Mouse (Mus musculus) MEL (cell line): ENCODE data around the gene Pakap. TPM values are rescaled to one million over a fixed set of nuclear protein-coding genes. Genes with fewer than 3 reads are reported as not detected.

ENCODE experiments used
- DNase-seq: peaks from one replicate; pipeline ENCODE4 v3.0.0; 2011; ENCODE audit warnings: low read depth, low spot score
- H3K27ac ChIP-seq: 2 replicates; pipeline ENCODE4 v1.5.1; 2012; ENCODE audit warnings: low read depth, mild to moderate bottlenecking, control low read depth, low read length, moderate library complexity; ENCODE audit not compliant: control insufficient read depth
- H3K27me3 ChIP-seq, 2 experiments: fragments of 150-350 bp in 1 of 2; sonication (generic) in 1 of 2; 2 replicates each; pipeline ENCODE4 v1.6.1; 2012; ENCODE audit warnings: low read length in 2 of 2, mild to moderate bottlenecking in 2 of 2, improper control_type of control experiment in 1 of 2, moderate library complexity in 1 of 2; ENCODE audit not compliant: insufficient read depth in 2 of 2, control insufficient read depth in 1 of 2
- H3K36me3 ChIP-seq, 2 experiments: 2 replicates each; pipeline ENCODE4 v1.6.1; 2012 to 2014; ENCODE audit warnings: low read length in 2 of 2, improper control_type of control experiment in 1 of 2, inconsistent platforms in 1 of 2, mild to moderate bottlenecking in 1 of 2; ENCODE audit not compliant: insufficient read depth in 2 of 2, control insufficient read depth in 1 of 2
- H3K4me1 ChIP-seq, 2 experiments: fragments of 150-350 bp in 1 of 2; sonication (generic) in 1 of 2; 2 replicates each; pipeline ENCODE4 v1.6.1; 2012; ENCODE audit warnings: low read length in 2 of 2, improper control_type of control experiment in 1 of 2, mild to moderate bottlenecking in 1 of 2; ENCODE audit not compliant: insufficient read depth in 2 of 2, control insufficient read depth in 1 of 2
- H3K4me3 ChIP-seq, 2 experiments: fragments of 150-350 bp in 1 of 2; sonication (generic) in 1 of 2; 2 replicates each; pipeline ENCODE4 v1.5.1; 2012; ENCODE audit warnings: low read depth in 2 of 2, low read length in 2 of 2, mild to moderate bottlenecking in 2 of 2, moderate library complexity in 2 of 2, control low read depth in 1 of 2, improper control_type of control experiment in 1 of 2; ENCODE audit not compliant: control insufficient read depth in 1 of 2, insufficient read depth in 1 of 2
- H3K79me2 ChIP-seq: 2 replicates; pipeline ENCODE4 v1.6.1; 2012; ENCODE audit warnings: mild to moderate bottlenecking, low read length, moderate library complexity; ENCODE audit not compliant: control insufficient read depth, poor library complexity, insufficient read depth
- H3K9ac ChIP-seq: 2 replicates; pipeline ENCODE4 v1.6.1; 2012; ENCODE audit warnings: low read depth, mild to moderate bottlenecking, control low read depth, low read length, moderate library complexity; ENCODE audit not compliant: control insufficient read depth, poor library complexity, severe bottlenecking
- H3K9me3 ChIP-seq: fragments of 150-350 bp; sonication (generic); replicated peaks from 2 replicates; pipeline ENCODE4 v1.6.1; 2012; ENCODE audit warnings: mild to moderate bottlenecking, low read length, improper control_type of control experiment, moderate library complexity; ENCODE audit not compliant: insufficient read depth
- CTCF ChIP-seq, 3 experiments: IDR thresholded peaks in 2 of 3; conservative IDR thresholded peaks in 1 of 3; 2 replicates each; pipeline ENCODE4 v1.5.1; 2011 to 2012; ENCODE audit warnings: low read length in 3 of 3, low read depth in 2 of 3, mild to moderate bottlenecking in 2 of 3, improper control_type of control experiment in 1 of 3, inconsistent platforms in 1 of 3, mixed read lengths in 1 of 3, moderate library complexity in 1 of 3; ENCODE audit not compliant: control insufficient read depth in 1 of 3, insufficient read depth in 1 of 3, poor library complexity in 1 of 3, severe bottlenecking in 1 of 3
- E2F4 ChIP-seq: IDR thresholded peaks from 2 replicates; pipeline ENCODE4 v1.6.1; 2011; ENCODE audit warnings: low read depth, low read length, improper control_type of control experiment, borderline replicate concordance
- GATA1 ChIP-seq: IDR thresholded peaks from 2 replicates; pipeline ENCODE4 v1.6.1; 2011; ENCODE audit warnings: low read depth, low read length, improper control_type of control experiment
- JUND ChIP-seq: IDR thresholded peaks from 2 replicates; pipeline ENCODE4 v1.6.1; 2011; ENCODE audit warnings: low read depth, mild to moderate bottlenecking, improper control_type of control experiment, low read length
- MEF2A ChIP-seq: IDR thresholded peaks from 2 replicates; pipeline ENCODE4 v1.6.1; 2014; ENCODE audit warnings: low read depth, mild to moderate bottlenecking, inconsistent platforms, low read length, improper control_type of control experiment; ENCODE audit not compliant: poor library complexity, insufficient replicate concordance, severe bottlenecking; ENCODE audit errors: extremely low read depth
- MYC ChIP-seq: IDR thresholded peaks from 2 replicates; pipeline ENCODE4 v1.6.1; 2011; ENCODE audit warnings: low read depth, mild to moderate bottlenecking, low read length, improper control_type of control experiment, moderate library complexity
- NRF1 ChIP-seq: IDR thresholded peaks from 2 replicates; pipeline ENCODE4 v1.6.1; 2014; ENCODE audit warnings: low read depth, mild to moderate bottlenecking, inconsistent platforms, low read length, improper control_type of control experiment, moderate library complexity; ENCODE audit not compliant: poor library complexity, insufficient read depth, severe bottlenecking
- RAD21 ChIP-seq: IDR thresholded peaks from 2 replicates; pipeline ENCODE4 v1.6.1; 2011; ENCODE audit warnings: mild to moderate bottlenecking, low read depth, low read length, improper control_type of control experiment
- SMC3 ChIP-seq: IDR thresholded peaks from 2 replicates; pipeline ENCODE4 v1.6.1; 2011; ENCODE audit warnings: low read depth, low read length, improper control_type of control experiment
- TCF12 ChIP-seq: IDR thresholded peaks from 2 replicates; pipeline ENCODE4 v1.6.1; 2014; ENCODE audit warnings: low read depth, mild to moderate bottlenecking, inconsistent platforms, low read length, improper control_type of control experiment, moderate library complexity
- UBTF ChIP-seq: IDR thresholded peaks from 2 replicates; pipeline ENCODE4 v1.6.1; 2012; ENCODE audit warnings: low read depth, mild to moderate bottlenecking, inconsistent platforms, low read length, improper control_type of control experiment, moderate library complexity, borderline replicate concordance; ENCODE audit not compliant: insufficient read depth
- ZC3H11A ChIP-seq: IDR thresholded peaks from 2 replicates; pipeline ENCODE4 v1.6.1; 2012; ENCODE audit warnings: low read depth, mild to moderate bottlenecking, inconsistent platforms, low read length, improper control_type of control experiment
- polyA plus RNA-seq, 2 experiments: library from polyadenylated mRNA; stranded (reverse) in 1 of 2; unstranded in 1 of 2; fragments of >175 nt in 1 of 2; fragments of >200 nt in 1 of 2; gene quantifications; 2 replicates each; pipeline versions ENCODE4 v1.2.1 to v1.2.4; 2012; ENCODE audit warnings: low replicate concordance in 2 of 2, low read depth in 1 of 2; ENCODE audit not compliant: insufficient read length in 2 of 2, insufficient read depth in 1 of 2, missing spikeins in 1 of 2
- total RNA-seq: library from RNA; depleted of rRNA; stranded (reverse); fragments of 300-350 nt; gene quantifications from 2 replicates; pipeline ENCODE4 v1.2.3, GENCODE M21; 2012

Gene Pakap
- total and polyA plus RNA-seq, 3 experiments: not detected

- Histone ChIP-seq H3K27ac (no peak overlapping the region), H3K27me3 (no peaks in the 10 kb centered on the region; a peak in 1 of 4 replicates), H3K36me3 (no peaks in the 10 kb centered on the region), H3K9ac (no peak overlapping the region), H3K9me3 (no peaks in the 10 kb centered on the region), H3K79me2 (no peaks in the 10 kb centered on the region), H3K4me3 (no peak overlapping the region), H3K4me1 (no peaks in the 10 kb centered on the region)
- no peak for DNase-seq
- TF ChIP-seq MYC: no peak
- no peak for TF ChIP-seq TCF12
- TF ChIP-seq NRF1: no peak
- TF ChIP-seq MEF2A: no peak
- no peak for TF ChIP-seq JUND
Observed at GRCm38 (mm10) chr4:57672541-57672940, 104.6 kb downstream of the Pakap start.

DNA sequence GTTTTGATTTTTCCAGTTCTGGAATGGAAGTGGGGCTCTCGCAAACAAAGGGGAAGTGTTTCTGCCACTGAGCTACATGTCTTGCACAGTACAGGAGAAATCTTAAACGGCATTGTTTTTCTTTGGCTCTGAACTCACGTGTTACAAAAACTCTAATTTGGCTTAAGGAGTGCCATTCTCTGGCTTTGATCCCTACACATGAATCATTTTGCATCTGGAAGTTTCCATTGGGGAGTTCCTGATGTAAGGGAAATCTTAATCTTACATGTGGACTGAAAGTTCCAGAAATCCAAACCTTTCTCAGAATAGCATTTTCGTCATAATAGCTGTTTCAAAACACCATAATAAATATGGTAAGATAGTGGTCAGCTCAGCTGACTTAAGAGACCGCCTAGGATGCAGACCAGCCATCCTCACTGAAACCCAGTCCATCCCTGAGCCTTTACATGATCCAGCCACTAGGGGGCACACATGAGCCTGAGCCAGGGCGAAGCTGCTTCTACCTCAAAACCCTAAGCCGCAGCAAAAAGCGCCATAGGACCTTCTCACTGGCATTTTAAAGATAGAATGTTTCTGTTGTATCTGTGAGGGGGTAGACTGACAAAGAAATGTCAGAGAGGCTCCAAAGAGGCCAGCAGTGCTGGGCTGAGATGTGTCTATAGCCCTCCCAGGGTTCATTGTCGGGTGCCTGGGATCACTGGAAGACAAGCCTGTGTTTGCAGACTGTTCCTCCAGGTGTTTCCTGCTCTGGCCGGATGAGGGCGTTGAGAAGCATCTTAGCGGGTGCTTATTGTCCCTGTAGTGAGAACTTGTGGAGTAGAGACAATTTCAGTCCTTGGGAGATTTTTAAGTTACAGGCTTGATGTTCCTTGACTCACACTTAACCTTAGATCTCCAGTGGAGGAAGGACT lies 105.3 kb downstream of the Pakap start:
- Histone ChIP-seq H3K36me3 (no peaks in the 10 kb centered on the region), H3K27me3 (no peaks in the 10 kb centered on the region), H3K4me1 (no peaks in the 10 kb centered on the region), H3K4me3 (peak overlapping the region; percentile 18 to 25; a peak in 1 of 4 replicates), H3K27ac (no peak overlapping the region), H3K9me3 (no peaks in the 10 kb centered on the region), H3K9ac (no peak overlapping the region), H3K79me2 (no peaks in the 10 kb centered on the region)
- TF ChIP-seq MYC (0 out of 2 replicates have a peak, but pooled peaks have one; percentile 23), E2F4 (no peak), GATA1 (no peak), ZC3H11A (peak; percentile 87), CTCF (IDR thresholded peaks at IDR 0.05 in 2 of 3, conservative IDR thresholded peaks at IDR 0.05 in 1 of 3; ENCODE audit: control insufficient read depth in 1 of 3, insufficient read depth in 1 of 3, low read depth in 2 of 3, low read length in 3 of 3, poor library complexity in 1 of 3, severe bottlenecking in 1 of 3) (peak; percentile 86 to 94 (median 87)), UBTF (no peak), RAD21 (peak; percentile 76), SMC3 (peak; percentile 93)
- peak; percentile 82 for DNase-seq
